Mouse (Mus musculus) midbrain, embryonic 13.5 days (tissue): Measurements from ENCODE around the gene Ttc5. TPM values are rescaled to one million over a fixed set of nuclear protein-coding genes. Genes with fewer than 3 reads are reported as not detected.
"Not testable (repeated sequence)": the region's sequence is repeated elsewhere in the genome, so short reads cannot be mapped to it uniquely, and the experiment has no call there.

Experiments
- ATAC-seq: fragments of 200-750 bp; cut with Nextera tagmentation; 2 replicates; pipeline ENCODE4 v1.8.0; 2017; ENCODE audit warnings: mild to moderate bottlenecking, moderate TSS enrichment, moderate library complexity
- H3K27ac ChIP-seq: fragments of 300-500 bp; sonication (generic); 2 replicates; pipeline ENCODE4 v1.5.1; 2015; ENCODE audit warnings: inconsistent platforms, mild to moderate bottlenecking, moderate library complexity
- H3K27me3 ChIP-seq: fragments of 300-500 bp; sonication (generic); 2 replicates; pipeline ENCODE4 v1.6.1; 2015; ENCODE audit warnings: mild to moderate bottlenecking, inconsistent platforms
- H3K36me3 ChIP-seq: fragments of 300-500 bp; sonication (generic); 2 replicates; pipeline ENCODE4 v1.6.1; 2015; ENCODE audit warnings: mild to moderate bottlenecking, inconsistent platforms
- H3K4me1 ChIP-seq: fragments of 300-500 bp; sonication (generic); replicated peaks from 2 replicates; pipeline ENCODE4 v1.6.1; 2015; ENCODE audit warnings: inconsistent platforms
- H3K4me2 ChIP-seq: fragments of 300-500 bp; sonication (generic); replicated peaks from 2 replicates; pipeline ENCODE4 v1.6.1; 2015; ENCODE audit warnings: moderate library complexity, mild to moderate bottlenecking, inconsistent platforms
- H3K4me3 ChIP-seq: fragments of 300-500 bp; sonication (generic); replicated peaks from 2 replicates; pipeline ENCODE4 v1.5.1; 2015; ENCODE audit warnings: mild to moderate bottlenecking, inconsistent platforms
- H3K9ac ChIP-seq: fragments of 300-500 bp; sonication (generic); replicated peaks from 2 replicates; pipeline ENCODE4 v1.6.1; 2015; ENCODE audit warnings: mild to moderate bottlenecking, inconsistent platforms
- H3K9me3 ChIP-seq: fragments of 300-500 bp; sonication (generic); 2 replicates; pipeline ENCODE4 v1.6.1; 2016; ENCODE audit warnings: mild to moderate bottlenecking, inconsistent platforms
- WGBS: fragments of 180-500 bp; shearing (Covaris S2); methylation state at CpG from one replicate; pipeline ENCODE4 v1.1.7; 2015; 5-methylcytosine and 5-hydroxymethylcytosine counted together
- polyA plus RNA-seq: library from polyadenylated mRNA; unstranded; fragments of >200 nt; fragmentation: Nextera tagmentation; extraction: Ambion mirVana; gene quantifications from 2 replicates; pipeline ENCODE4 v1.2.1, GENCODE M21; 2015

The Ttc5 gene
- polyA plus RNA-seq, 1 experiment from 2014 or later = 130 TPM

DNA sequence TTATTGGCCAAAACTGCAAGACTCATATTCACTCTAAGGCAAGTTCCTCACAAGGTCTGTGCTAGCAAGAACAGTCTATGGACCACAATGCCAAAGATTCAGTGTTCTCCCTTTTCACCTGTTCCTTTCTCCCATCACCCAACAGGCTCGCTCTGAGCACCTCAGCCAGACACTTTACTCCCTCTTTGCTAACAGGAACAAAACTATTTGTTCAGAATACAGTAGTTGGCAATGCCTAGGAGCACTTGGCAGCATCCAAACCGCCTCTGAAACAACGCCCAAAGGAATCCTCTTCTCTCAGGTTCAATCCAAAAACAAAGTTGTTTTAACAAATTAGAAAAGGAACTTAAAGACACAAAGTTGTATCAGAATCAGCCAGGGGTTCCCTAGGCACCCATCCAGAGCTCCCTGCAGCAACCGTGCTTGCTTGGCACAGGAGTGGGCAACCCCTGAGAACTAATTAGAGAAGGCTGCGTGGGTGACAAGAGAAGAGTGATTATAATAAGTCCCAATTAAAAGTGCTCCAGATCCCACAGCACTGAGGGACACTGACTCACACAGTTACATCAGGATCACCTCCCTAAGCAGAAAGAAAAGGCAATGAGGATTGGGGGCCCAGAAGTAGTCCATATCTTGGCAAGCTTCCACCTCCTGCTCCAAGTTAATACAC lies 26.8 kb downstream of the Ttc5 start:
- Histone ChIP-seq H3K4me2 (no peak overlapping the region), H3K27ac (no peak overlapping the region), H3K36me3 (peaks cover 8% of the 10 kb centered on the region), H3K4me3 (no peak overlapping the region), H3K27me3 (no peaks in the 10 kb centered on the region), H3K9ac (no peak overlapping the region), H3K9me3 (no peaks in the 10 kb centered on the region), H3K4me1 (no peaks in the 10 kb centered on the region)
- WGBS = 80% methylated on average over 5 of the region's 5 CpGs
- no peak for ATAC-seq

- H3K4me2 ChIP-seq = no peak within 1 kb of the TSS
- no peaks in the 10 kb centered on the region for H3K4me1 ChIP-seq
- no peaks in the 10 kb centered on the region for H3K36me3 ChIP-seq
- H3K9me3 ChIP-seq = no peaks in the 10 kb centered on the region
- no peak within 1 kb of the TSS for H3K4me3 ChIP-seq
- no peak within 1 kb of the TSS for H3K27ac ChIP-seq
- H3K27me3 ChIP-seq = no peaks in the 10 kb centered on the region
- no peak for ATAC-seq
- H3K9ac ChIP-seq = no peak within 1 kb of the TSS
Measured at GRCm38 (mm10) chr14:50744994-50745393, 40.3 kb downstream of the Ttc5 start, which contains the start of gene Olfr749. Olfr749 (minus strand) TSS chr14:50745094.

DNA sequence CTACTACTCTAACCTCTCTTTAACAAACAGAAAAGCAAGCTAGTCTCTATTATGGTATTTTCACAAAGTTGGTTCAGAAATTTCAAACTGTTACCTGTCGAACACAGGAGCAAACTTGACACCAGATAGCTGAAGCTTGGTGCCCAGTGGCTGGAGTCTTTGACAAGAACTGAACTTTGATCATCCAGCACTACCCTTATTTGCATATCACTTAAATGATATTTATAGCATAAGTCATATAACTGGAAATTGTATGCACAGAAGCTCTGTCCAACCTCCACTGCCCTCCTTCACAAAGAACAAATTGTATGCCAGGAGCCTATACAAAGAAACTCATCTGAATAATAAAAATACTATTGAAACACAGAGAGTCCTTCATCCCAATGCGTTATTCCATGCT lies 43.7 kb downstream of the Ttc5 start:
- Histone ChIP-seq H3K27me3 (no peaks in the 10 kb centered on the region), H3K4me3 (no peak overlapping the region), H3K9me3 (no peaks in the 10 kb centered on the region), H3K9ac (no peak overlapping the region), H3K36me3 (no peaks in the 10 kb centered on the region), H3K27ac (no peak overlapping the region), H3K4me2 (no peak overlapping the region), H3K4me1 (no peaks in the 10 kb centered on the region)
- no peak for ATAC-seq
- WGBS = 68% methylated on average over 2 of the region's 2 CpGs

DNA sequence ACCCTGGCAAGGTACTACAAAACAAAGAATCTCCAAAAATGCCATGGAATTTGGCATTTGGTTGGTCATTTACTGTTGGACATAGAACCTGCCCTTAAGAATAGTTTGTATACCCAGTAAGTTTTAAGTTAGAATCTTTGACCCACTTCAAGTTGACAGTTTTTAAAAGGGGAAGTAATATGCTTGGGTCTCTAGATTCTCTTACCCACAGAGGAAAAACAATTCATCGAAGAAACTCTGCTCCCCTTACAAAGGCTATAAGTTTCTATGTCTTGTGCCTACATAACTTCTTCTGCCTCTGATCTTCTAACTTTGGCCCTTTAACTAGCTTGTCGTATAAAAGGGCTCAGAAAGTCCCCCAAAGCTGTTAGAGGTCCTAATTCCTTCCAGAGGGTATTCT lies 45.0 kb downstream of the Ttc5 start:
- no peak overlapping the region for H3K4me2 ChIP-seq
- H3K4me3 ChIP-seq = no peak overlapping the region
- H3K36me3 ChIP-seq = no peaks in the 10 kb centered on the region
- H3K9ac ChIP-seq = no peak overlapping the region
- no peaks in the 10 kb centered on the region for H3K27me3 ChIP-seq
- WGBS = 79% methylated on average over 2 of the region's 2 CpGs
- ATAC-seq = no peak
- no peaks in the 10 kb centered on the region for H3K9me3 ChIP-seq
- no peaks in the 10 kb centered on the region for H3K4me1 ChIP-seq
- H3K27ac ChIP-seq = no peak overlapping the region

DNA sequence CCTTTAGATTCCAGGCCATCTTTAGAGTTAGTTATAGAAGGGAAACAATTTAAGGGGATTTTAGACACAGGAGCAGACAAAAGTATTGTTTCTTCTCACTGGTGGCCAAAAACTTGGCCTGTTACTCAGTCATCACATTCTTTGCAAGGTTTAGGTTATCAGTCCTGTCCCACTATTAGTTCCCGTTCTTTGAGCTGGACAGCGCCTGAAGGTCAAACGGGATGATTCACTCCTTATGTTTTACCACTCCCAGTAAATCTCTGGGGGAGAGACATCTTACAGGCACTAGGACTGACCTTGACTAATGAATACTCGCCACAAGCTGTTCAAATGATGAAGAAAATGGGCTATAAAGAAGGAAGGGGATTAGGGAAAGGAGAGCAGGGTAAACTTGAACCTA lies 62.9 kb downstream of the Ttc5 start:
- not testable (repeated sequence) for ATAC-seq, H3K4me2 ChIP-seq, H3K9me3 ChIP-seq, H3K4me3 ChIP-seq, H3K36me3 ChIP-seq, H3K27ac ChIP-seq, H3K9ac ChIP-seq, H3K27me3 ChIP-seq, H3K4me1 ChIP-seq
- WGBS = 88% methylated on average over 3 of the region's 4 CpGs

- not testable (repeated sequence) for H3K27me3 ChIP-seq, H3K9ac ChIP-seq, H3K4me2 ChIP-seq, H3K4me3 ChIP-seq, H3K9me3 ChIP-seq, ATAC-seq, H3K4me1 ChIP-seq, H3K36me3 ChIP-seq, H3K27ac ChIP-seq
- WGBS = 92% methylated on average over 15 of the region's 15 CpGs
Measured at GRCm38 (mm10) chr14:50719875-50720274, 65.4 kb downstream of the Ttc5 start.

Other genes starting within 250 kb of the Ttc5 start
- gene Olfr744, start 170.6 kb downstream of the Ttc5 start, polyA plus RNA-seq = not detected in 2 replicates
- gene Olfr745, start 146.1 kb downstream of the Ttc5 start, polyA plus RNA-seq = not detected in 2 replicates
- not detected in 2 replicates for gene Olfr746, start 138.4 kb downstream of the Ttc5 start, polyA plus RNA-seq
- not detected in 2 replicates for gene Olfr747, start 92.3 kb downstream of the Ttc5 start, polyA plus RNA-seq
- gene Olfr748, start 78.1 kb downstream of the Ttc5 start, polyA plus RNA-seq = not detected in 2 replicates
- gene Olfr749, start 40.4 kb downstream of the Ttc5 start, polyA plus RNA-seq = not detected in 2 replicates
- 0.11 TPM in 1 of 2 replicates, not detected in the other for gene Ccnb1ip1, start 22.2 kb upstream of the Ttc5 start, polyA plus RNA-seq
- 48.4 and 50.6 TPM in 2 replicates for gene Parp2, start 22.3 kb upstream of the Ttc5 start, polyA plus RNA-seq
- 2.7 and 4.5 TPM in 2 replicates for gene Tep1, start 85.0 kb upstream of the Ttc5 start, polyA plus RNA-seq
- gene Klhl33, start 112.0 kb upstream of the Ttc5 start, polyA plus RNA-seq = 0.52 and 0.65 TPM in 2 replicates
- 127 and 130 TPM in 2 replicates for gene Osgep, start 139.4 kb upstream of the Ttc5 start, polyA plus RNA-seq
- 279 and 280 TPM in 2 replicates for gene Apex1, start 139.4 kb upstream of the Ttc5 start, polyA plus RNA-seq
- gene Pip4p1, start 145.3 kb upstream of the Ttc5 start, polyA plus RNA-seq = 78.9 and 85.3 TPM in 2 replicates
- 29.1 and 31.1 TPM in 2 replicates for gene Pnp, start 145.6 kb upstream of the Ttc5 start, polyA plus RNA-seq
- not detected in 2 replicates for gene Gm49342, start 159.0 kb upstream of the Ttc5 start, polyA plus RNA-seq
- 0.23 and 0.55 TPM in 2 replicates for gene Pnp2, start 170.5 kb upstream of the Ttc5 start, polyA plus RNA-seq
- gene Rnase10, start 222.2 kb upstream of the Ttc5 start, polyA plus RNA-seq = not detected in 2 replicates